19 mouse cellular contexts compared by ENCODE assay signal in genomic region chr2:174120631-174121030, GRCm38 (mm10). TPM values are rescaled to one million over a fixed set of nuclear protein-coding genes. Genes with fewer than 3 reads are reported as not detected.
DNase-seq lines count a peak whose midpoint lies in the region; ATAC-seq lines count a peak whose summit lies in the region.
"Had no signal": no experiment of that assay in that cellular context is flagged by ENCODE, and none has a peak within 500 bp of the region (broad histone marks: within the 10 kb centered on the region; RNA-seq: fewer than 3 reads in every experiment).

No protein-coding gene starts in this region.

- H3K27me3 ChIP-seq in megakaryocyte, embryonic 14.5 days (replicated peaks): no peaks in the 10 kb centered on the region
- H3K27me3 ChIP-seq: embryonic facial prominence, embryonic 12.5 days; forebrain, embryonic 15.5 days; heart, embryonic 15.5 days; hindbrain, embryonic 15.5 days; Patski had no signal

- intact Hi-C loops in left cerebral cortex, postnatal 4 days (cut with DNase I): no loop called here

- DNase-seq in urinary bladder, adult 2 months (ENCODE audit: low spot score): peak; percentile 18
- no peak for DNase-seq in urinary bladder, postnatal 10 days (ENCODE audit: low spot score)
- peak; percentile 65 for DNase-seq in R1 (ENCODE audit: low read depth, low spot score)
- DNase-seq in testis, postnatal 10 days (ENCODE audit: low spot score): peak; percentile 50
- DNase-seq in left cerebral cortex, adult 18-20 months (ENCODE audit: low spot score in 2 of 2): no peak
- no peak for DNase-seq in left cerebral cortex, postnatal 4 days
- DNase-seq: adrenal gland, postnatal 10 days; cerebellum, adult 11 months; cerebellum, adult 8-10 months; cerebellum, postnatal 25 days; gastrocnemius, postnatal 36 days; heart, postnatal 14 days had no signal

- peaks cover 5% of the 10 kb centered on the region; the same call in 1 of the 2 replicates for H3K4me1 ChIP-seq in megakaryocyte, embryonic 14.5 days
- H3K4me1 ChIP-seq: embryonic facial prominence, embryonic 12.5 days; forebrain, embryonic 15.5 days; hindbrain, embryonic 15.5 days had no signal

- H3K4me3 ChIP-seq in megakaryocyte, embryonic 14.5 days (replicated peaks): peak overlapping the region; percentile 5
- H3K4me3 ChIP-seq: embryonic facial prominence, embryonic 12.5 days; forebrain, embryonic 15.5 days; heart, embryonic 15.5 days; hindbrain, embryonic 15.5 days had no signal

- peaks cover 96% of the 10 kb centered on the region for H3K36me3 ChIP-seq in megakaryocyte, embryonic 14.5 days (replicated peaks; ENCODE audit: low read length)

- ATAC-seq in megakaryocyte, adult 5-6 weeks (ENCODE audit: poor library complexity, severe bottlenecking): no peak
- ATAC-seq: forebrain, embryonic 15.5 days; Patski had no signal

- H3K9me3 ChIP-seq in megakaryocyte, embryonic 14.5 days: peaks cover 22% of the 10 kb centered on the region
- H3K9me3 ChIP-seq: forebrain, embryonic 15.5 days; hindbrain, embryonic 15.5 days had no signal

RNA-seq across cellular contexts. Expression of gene Npepl1, which starts 10.5 kb away (rescaled TPM):
- 121 and 165 TPM in 2 replicates for polyA plus RNA-seq in megakaryocyte, embryonic 14.5 days (2012; ENCODE audit: insufficient read depth, low replicate concordance)
- total RNA-seq in megakaryocyte, adult 5-6 weeks (2015): 21.3 and 23.1 TPM in 2 replicates
- 16.7 and 17.0 TPM in 2 replicates for total RNA-seq in megakaryocyte, adult 5-6 weeks (2017)
- 80.8 and 95.4 TPM in 2 replicates for polyA plus RNA-seq in urinary bladder, adult 2 months (2012; rRNA removed)
- total RNA-seq in left cerebral cortex, adult 18-20 months (2021): 10 to 100 TPM; 11.8 to 13.9 TPM
- 10 to 100 TPM; 15.8 to 16.2 TPM for total RNA-seq in left cerebral cortex, postnatal 4 days (2021)

RNA-seq across cellular contexts. Expression of gene Stx16, which starts 44.5 kb away (rescaled TPM):
- 13.6 and 41.1 TPM in 2 replicates for polyA plus RNA-seq in megakaryocyte, embryonic 14.5 days (2012; ENCODE audit: insufficient read depth, low replicate concordance)
- total RNA-seq in megakaryocyte, adult 5-6 weeks (2015): 28.8 and 33.8 TPM in 2 replicates
- 30.4 and 31.0 TPM in 2 replicates for total RNA-seq in megakaryocyte, adult 5-6 weeks (2017)
- polyA plus RNA-seq in urinary bladder, adult 2 months (2012; rRNA removed): 50.6 and 51.9 TPM in 2 replicates
- total RNA-seq in left cerebral cortex, adult 18-20 months (2021): 10 to 100 TPM; 58.2 to 62.5 TPM
- total RNA-seq in left cerebral cortex, postnatal 4 days (2021): 10 to 100 TPM; 44.3 to 56.0 TPM

Comparison
In these comparisons a context has a peak if more than half of its experiments do, and no peak if none do; other contexts are left out.
1. DNase-seq: peak in urinary bladder, adult 2 months (single experiment), R1 (single experiment) and testis, postnatal 10 days (single experiment); none in urinary bladder, postnatal 10 days (single experiment), left cerebral cortex, adult 18-20 months (0 of 2) and left cerebral cortex, postnatal 4 days (single experiment).